Mouse (Mus musculus) stomach, postnatal 0 days (tissue): ENCODE data around the gene Alyref2.

Source experiments
- CTCF ChIP-seq: IDR thresholded peaks from 2 replicates; pipeline ENCODE4 v1.5.1; 2016; ENCODE audit warnings: antibody characterized with exemption, low read depth, mild to moderate bottlenecking, moderate library complexity
- EP300 ChIP-seq: optimal IDR thresholded peaks from 2 replicates; pipeline ENCODE3; 2016; ENCODE audit warnings: antibody characterized with exemption

- no peak for TF ChIP-seq CTCF
- TF ChIP-seq EP300: no peak
Observed at GRCm38 (mm10) chr1:171473920-171474640, 29.2 kb upstream of the Alyref2 start.
